Mouse (Mus musculus): ENCODE measurements around the gene Kidins220.

GRCm38 (mm10) chr12:24930760-24931159, 44.0 kb upstream of the Kidins220 start:
- TF ChIP-seq GATA1 (IDR thresholded peaks at IDR 0.05; ENCODE audit: borderline replicate concordance, low read length) = no peak
- no peak for TF ChIP-seq FLI1 (IDR thresholded peaks at IDR 0.05; ENCODE audit: low read length)

Data from megakaryocyte, embryonic 14.5 days (primary cell).